Mouse (Mus musculus): Measurements from ENCODE around the gene Adamts17.

Gene Adamts17

DNA sequence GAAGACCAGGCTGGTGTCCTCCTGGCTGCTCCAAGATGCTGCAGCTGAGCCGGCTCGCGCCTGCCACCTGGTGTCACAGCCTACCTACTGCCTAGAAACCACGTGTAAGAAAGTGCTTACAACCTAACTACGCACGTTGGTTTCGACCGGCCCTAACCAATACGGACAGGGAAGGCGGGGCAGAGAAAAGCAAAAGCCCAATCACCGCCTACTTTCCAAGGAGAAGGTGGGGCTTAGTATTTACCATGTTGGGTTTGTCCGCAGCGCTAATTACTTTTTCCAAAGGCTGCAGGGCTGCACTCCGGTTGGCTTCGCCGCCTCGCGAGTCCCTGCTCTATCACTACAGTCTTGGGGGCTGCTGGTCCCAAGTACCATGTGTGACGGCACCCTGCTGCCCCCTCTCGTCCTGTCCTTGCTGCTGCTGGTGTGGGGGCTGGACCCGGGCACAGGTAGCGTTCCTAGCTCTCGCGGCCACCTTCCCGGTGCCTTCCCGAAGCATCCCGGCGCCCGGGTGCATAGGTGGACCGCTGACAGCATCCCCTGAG lies at the start of gene Adamts17:
TSS of gene Adamts17 (plus strand) at position 273 of the 545 bp plus-strand sequence.
- CTCF ChIA-PET, result no interaction called here

- CTCF ChIA-PET, result no interaction called here
Observed at GRCm38 (mm10) chr7:66789860-66790748, 49.4 kb upstream of the Adamts17 start.

GRCm38 (mm10) chr7:66791022-66791421 lies 48.5 kb upstream of the Adamts17 start:
- CTCF ChIA-PET, result no interaction called here

GRCm38 (mm10) chr7:66796909-66797308 lies 42.6 kb upstream of the Adamts17 start:
- CTCF ChIA-PET, result no interaction called here

- CTCF ChIA-PET, result no interaction called here
Observed at GRCm38 (mm10) chr7:66797345-66797744, 42.2 kb upstream of the Adamts17 start.

- CTCF ChIA-PET, result no interaction called here
Observed at GRCm38 (mm10) chr7:66798826-66799225, 40.7 kb upstream of the Adamts17 start.

DNA sequence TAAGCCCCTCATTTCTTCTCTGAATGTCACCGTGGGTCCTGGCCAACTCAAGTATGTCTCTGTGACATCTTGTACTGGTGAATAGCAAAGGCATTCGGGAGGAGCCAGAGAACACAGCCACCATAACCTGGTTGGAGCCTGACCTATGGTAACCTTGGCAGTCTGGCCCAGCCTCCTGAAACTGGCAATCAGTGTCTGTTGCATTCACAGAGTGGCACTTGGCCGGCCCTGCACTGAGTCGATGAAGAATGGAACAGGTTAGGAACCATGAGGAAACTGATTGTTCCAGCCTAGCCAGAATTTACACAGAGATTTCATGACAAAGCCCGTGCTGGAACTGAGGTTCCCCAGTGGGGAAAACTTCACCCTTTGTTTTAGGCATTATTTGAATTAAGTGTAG lies 38.8 kb upstream of the Adamts17 start:
- CTCF ChIA-PET, result no interaction called here

GRCm38 (mm10) chr7:66801785-66802184 lies 37.8 kb upstream of the Adamts17 start:
- CTCF ChIA-PET, result no interaction called here

- CTCF ChIA-PET, result interaction anchor here (0.5 kb wide), 1 partner anchor 410 kb away, joined by 6 read pairs; no protein-coding TSS in a partner anchor
Observed at GRCm38 (mm10) chr7:66803798-66804197, 35.7 kb upstream of the Adamts17 start.

DNA sequence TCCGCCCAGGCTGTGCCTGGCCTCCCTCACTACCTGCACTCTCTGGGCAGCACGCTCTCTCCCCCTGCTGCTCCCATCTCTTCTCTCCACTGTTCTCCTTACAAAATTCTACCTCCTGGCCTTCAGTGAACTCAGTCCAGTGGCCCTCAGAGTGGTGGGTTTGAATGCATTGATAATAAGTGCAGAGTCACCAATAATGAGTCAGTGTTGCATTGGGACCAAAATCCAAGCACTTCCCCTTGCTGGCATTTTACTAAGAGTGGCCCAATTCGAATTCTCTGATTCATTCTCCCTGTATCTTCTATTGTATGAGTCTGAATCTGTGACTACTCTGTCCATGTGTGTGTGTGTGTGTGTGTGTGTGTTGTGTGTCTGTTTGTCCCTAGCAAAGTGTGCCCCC lies 32.7 kb upstream of the Adamts17 start:
- CTCF ChIA-PET, result no interaction called here

GRCm38 (mm10) chr7:66810436-66810835 lies 29.1 kb upstream of the Adamts17 start:
- CTCF ChIA-PET, result interaction anchor here (0.7 kb wide), 1 partner anchor 691 kb away, joined by 19 read pairs; no protein-coding TSS in a partner anchor

DNA sequence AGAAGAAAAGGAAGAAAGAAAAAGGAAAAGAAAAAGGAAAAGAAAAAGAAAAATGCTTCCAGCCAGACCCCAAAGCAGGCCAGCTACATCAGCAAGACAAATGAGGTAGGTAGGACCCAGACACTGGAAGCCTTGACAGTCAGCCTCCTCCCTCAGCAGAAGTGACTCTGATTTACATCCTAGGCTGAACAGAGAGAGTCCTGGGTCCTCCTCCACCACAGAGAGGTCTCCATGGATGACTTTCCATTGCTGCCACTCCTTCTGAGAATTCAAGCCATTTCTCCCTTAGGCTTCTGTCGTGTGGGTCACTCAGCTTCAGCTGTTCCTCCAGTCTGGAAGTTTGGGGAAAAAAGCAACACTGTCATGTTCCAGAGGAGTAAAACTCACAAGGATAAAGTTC lies 28.2 kb upstream of the Adamts17 start:
- CTCF ChIA-PET, result interaction anchor here (0.7 kb wide), 1 partner anchor 690 kb away, joined by 19 read pairs; no protein-coding TSS in a partner anchor

DNA sequence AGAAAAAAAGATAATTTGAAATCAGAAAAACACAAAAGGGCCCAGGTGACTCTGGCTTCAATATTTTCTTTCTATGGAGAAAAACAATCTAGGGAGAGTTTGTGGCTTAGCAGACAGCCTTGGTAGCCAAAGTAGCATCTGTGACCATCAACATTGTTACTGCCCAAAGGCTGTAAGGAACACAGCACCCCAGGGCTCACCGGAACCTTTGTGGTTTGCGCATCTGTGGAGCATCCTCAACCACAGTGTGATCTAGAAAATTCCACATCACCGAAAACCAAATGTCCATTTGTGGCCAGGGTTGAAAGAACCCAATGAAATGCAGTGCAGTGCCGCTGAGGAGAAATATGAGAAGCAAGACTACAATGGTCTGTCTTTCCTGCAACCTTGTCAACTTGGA lies 27.2 kb upstream of the Adamts17 start:
- CTCF ChIA-PET, result no interaction called here

DNA sequence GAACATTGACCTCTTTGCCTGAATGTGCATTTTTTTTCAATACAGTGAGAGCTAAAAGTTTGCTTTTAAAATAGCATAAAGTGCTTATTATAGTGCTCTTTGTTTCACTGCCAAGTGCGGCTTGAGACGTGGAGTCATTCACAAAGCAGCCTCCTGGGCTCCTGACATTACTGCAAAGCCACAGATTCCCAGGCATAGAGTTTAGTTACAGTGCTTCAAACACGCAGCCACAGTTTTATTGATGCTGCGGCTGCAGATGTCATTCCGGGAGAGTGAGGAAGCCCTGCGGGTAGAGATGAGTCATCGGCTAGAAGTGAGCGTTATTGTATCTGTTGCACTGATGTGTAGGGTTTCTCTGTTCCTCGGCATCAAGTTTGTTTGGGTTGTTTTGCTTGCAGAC lies 26.8 kb upstream of the Adamts17 start:
- CTCF ChIA-PET, result no interaction called here

- CTCF ChIA-PET, result no interaction called here
Observed at GRCm38 (mm10) chr7:66813172-66813571, 26.4 kb upstream of the Adamts17 start.

DNA sequence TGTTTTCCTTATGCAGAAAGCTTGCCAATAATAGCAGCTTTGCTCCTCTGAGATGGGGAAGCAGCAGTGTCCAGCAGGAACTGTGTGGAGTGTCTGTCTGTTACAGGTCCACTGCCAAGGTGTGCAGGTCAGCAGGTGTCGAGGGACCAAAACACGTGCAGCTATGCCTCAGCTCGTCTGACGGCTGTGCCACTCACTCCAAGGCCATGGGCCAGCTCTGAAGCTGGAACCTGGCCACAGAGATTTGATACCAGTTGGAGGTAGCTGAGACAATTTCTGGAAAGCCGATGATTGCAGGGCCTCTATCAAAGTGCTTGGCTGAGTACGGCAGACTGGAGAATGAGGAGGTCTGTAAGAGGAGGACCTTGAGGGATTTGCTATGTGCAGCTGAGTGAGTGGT lies 24.0 kb upstream of the Adamts17 start:
- CTCF ChIA-PET, result no interaction called here

DNA sequence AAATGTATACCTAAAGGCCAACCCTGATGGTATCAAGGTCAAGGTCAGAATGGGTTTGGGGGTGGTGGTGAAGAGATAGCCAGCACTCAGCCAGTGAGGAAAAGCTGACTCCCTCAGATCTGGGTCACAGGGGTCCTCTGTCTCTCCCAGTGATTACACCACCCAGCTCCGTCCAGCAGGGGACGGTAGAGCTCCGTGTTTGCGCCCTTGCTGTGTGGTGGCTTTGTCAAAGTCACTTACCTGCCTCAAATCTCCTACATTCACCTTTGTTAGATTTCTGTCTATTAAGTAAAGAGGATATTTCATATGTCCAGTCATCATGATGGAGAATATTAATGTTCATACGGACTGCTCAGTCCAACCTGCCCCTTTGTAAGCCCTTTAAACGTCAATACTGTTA lies 19.5 kb upstream of the Adamts17 start:
- CTCF ChIA-PET, result no interaction called here

GRCm38 (mm10) chr7:66830803-66831202 lies 8.7 kb upstream of the Adamts17 start:
- CTCF ChIA-PET, result no interaction called here

DNA sequence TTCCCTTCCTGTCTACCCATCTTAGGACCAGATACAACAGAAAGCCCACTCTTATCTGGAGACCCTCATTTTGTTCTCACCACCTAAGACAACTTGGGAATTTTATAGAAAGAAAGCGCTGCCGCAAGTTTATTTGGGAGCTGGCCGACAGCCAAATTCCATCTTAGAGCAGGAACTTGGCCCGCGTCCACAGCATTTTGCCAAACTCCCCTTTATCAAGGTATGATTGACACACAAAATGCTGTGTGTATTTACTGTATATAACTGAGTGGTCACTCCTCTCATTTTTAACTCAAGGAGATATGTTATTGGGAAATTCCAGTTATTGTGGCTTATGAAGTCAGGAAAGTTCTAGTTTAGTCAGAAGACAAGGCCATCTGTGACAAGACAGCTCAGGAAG lies 8.2 kb upstream of the Adamts17 start:
- CTCF ChIA-PET, result no interaction called here

DNA sequence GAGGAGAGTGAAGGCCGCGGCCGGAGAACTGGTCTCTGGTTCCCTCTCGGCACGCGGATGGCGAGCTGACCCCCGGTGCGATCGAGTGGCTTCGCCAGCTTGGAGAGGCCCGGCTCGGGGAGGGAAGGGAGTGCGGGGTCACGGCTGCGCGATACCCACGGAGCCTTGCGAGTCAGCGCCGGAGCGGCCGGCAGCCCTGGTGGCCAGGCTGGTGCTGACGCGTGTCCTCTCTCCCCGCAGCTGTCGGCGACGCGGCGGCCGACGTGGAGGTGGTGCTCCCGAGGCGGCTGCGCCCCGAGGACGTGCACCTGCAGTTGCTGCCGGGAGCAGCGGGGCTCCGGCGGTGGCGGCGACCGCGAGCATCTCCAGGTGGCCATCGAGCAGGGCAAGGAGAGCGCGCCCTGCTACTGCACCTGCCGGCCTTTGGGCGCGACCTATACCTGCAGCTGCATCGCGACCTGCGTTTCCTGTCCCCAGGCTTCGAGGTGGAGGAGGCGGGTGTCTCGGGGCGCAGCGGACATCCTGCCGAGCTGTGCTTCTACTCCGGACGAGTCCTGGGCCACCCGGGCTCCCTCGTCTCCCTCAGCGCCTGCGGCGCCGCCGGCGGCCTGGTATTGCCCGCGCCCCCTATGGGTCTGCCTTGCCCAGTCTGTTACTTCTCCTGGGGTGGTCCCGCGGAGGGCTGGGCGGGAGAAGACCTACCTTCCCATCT lies 629 bp downstream of the Adamts17 start:
- CTCF ChIA-PET, result no interaction called here

DNA sequence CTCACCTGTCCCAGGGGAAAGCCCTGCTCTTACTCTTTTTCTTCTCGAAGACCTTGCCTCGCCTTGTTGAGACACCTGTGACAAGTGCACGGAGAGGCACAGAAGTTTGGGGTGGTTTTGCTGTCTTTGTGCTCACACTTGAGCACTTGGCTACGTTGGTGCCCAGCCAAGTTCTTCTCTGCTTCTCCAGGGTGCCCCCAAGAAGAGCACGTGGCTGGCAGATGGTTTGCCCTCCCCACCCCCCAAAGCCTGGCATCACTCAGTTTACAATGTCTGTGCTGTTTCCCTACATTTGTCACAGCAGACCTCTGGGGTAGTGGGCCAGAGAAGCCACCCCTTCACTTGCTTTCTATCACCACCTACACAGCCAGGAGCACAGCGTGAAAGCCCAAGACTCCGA lies 1.6 kb downstream of the Adamts17 start:
- CTCF ChIA-PET, result no interaction called here

DNA sequence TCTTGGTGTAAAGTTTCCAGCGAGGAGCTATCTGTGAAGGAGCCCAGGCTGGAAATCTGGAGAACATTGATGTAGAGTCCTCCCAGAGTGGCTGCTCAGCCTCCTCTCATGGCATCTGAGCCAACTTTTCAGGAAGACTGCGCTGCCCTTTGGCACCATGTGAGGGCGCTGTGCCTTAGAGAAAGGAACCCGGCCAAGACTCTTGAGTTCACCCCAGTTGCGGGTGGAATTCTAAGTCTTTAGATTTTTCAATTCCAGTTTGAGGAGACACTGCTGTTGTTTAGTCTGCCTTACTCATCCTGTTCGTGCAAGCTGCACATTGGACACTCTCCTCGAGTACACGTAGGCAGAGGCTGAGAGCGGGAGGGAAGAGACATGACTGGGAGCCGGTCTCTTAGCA lies 2.5 kb downstream of the Adamts17 start:
- CTCF ChIA-PET, result no interaction called here

DNA sequence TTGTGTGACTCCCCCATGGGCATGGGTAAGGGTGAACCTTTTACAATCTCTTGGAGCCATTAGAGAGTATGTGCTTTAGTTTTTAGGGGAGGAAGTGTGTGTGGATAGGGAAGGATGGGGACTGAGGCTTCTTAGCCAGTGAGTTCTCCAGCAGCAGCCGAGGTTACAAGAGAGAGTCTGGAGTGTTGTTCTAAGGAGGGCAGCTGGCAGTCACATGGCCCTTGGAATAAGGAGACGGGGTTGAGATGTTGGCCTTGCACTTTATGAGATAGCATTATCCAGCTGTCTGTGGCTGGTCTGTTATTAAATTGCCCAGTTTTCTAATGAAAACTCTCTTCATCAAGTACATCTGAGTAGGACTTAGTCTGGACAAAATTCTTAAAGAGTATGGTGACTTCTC lies 4.3 kb downstream of the Adamts17 start:
- CTCF ChIA-PET, result no interaction called here

Data from spleen, embryonic (tissue).